Mouse (Mus musculus) forebrain, embryonic 16.5 days (tissue): Measurements from ENCODE around the gene Slc35f4. TPM values are rescaled to one million over a fixed set of nuclear protein-coding genes. Genes with fewer than 3 reads are reported as not detected.

Experiments
- ATAC-seq: fragments of 200-750 bp; cut with Nextera tagmentation; 2 replicates; pipeline ENCODE4 v1.8.0; 2017; ENCODE audit warnings: mild to moderate bottlenecking, moderate library complexity
- H3K27ac ChIP-seq: fragments of 300-500 bp; sonication (generic); 2 replicates; pipeline ENCODE4 v1.5.1; 2014; ENCODE audit warnings: low read length, control low read depth
- H3K27me3 ChIP-seq: fragments of 300-500 bp; sonication (generic); replicated peaks from 2 replicates; pipeline ENCODE4 v1.6.1; 2014; ENCODE audit warnings: low read length; ENCODE audit not compliant: control insufficient read depth, insufficient read depth
- H3K36me3 ChIP-seq: fragments of 300-500 bp; sonication (generic); 2 replicates; pipeline ENCODE4 v1.6.1; 2014; ENCODE audit not compliant: control insufficient read depth, insufficient read depth
- H3K4me1 ChIP-seq: fragments of 300-500 bp; sonication (generic); replicated peaks from 2 replicates; pipeline ENCODE4 v1.6.1; 2014; ENCODE audit warnings: low read length; ENCODE audit not compliant: control insufficient read depth, insufficient read depth
- H3K4me2 ChIP-seq: fragments of 300-500 bp; sonication (generic); 2 replicates; pipeline ENCODE4 v1.6.1; 2014; ENCODE audit warnings: mild to moderate bottlenecking, low read length, control low read depth
- H3K4me3 ChIP-seq: fragments of 300-500 bp; sonication (generic); replicated peaks from 2 replicates; pipeline ENCODE4 v1.5.1; 2014; ENCODE audit warnings: mild to moderate bottlenecking, low read length, control low read depth
- H3K9ac ChIP-seq: fragments of 300-500 bp; sonication (generic); replicated peaks from 2 replicates; pipeline ENCODE4 v1.6.1; 2014; ENCODE audit warnings: low read depth, low read length, control low read depth
- H3K9me3 ChIP-seq: fragments of 300-500 bp; sonication (generic); 2 replicates; pipeline ENCODE4 v1.6.1; 2016; ENCODE audit warnings: low read length; ENCODE audit not compliant: control insufficient read depth
- WGBS: fragments of 180-500 bp; shearing (Covaris S2); extraction: QIAGEN DNeasy Blood & Tissue Kit; methylation state at CpG from one replicate; pipeline ENCODE4 v1.1.7; 2014; 5-methylcytosine and 5-hydroxymethylcytosine counted together
- polyA plus RNA-seq: library from polyadenylated mRNA; unstranded; fragments of >200 nt; fragmentation: Nextera tagmentation; extraction: Ambion mirVana; gene quantifications from 2 replicates; pipeline ENCODE4 v1.2.1, GENCODE M21; 2015

The Slc35f4 gene
- polyA plus RNA-seq, 1 experiment from 2014 or later = 9.0 TPM

GRCm38 (mm10) chr14:49493793-49494192 lies 32.1 kb downstream of the Slc35f4 start:
- no peaks in the 10 kb centered on the region for H3K27me3 ChIP-seq
- no peaks in the 10 kb centered on the region for H3K9me3 ChIP-seq
- no peak overlapping the region for H3K27ac ChIP-seq
- no peak overlapping the region for H3K4me3 ChIP-seq
- no peaks in the 10 kb centered on the region for H3K4me1 ChIP-seq
- no peak for ATAC-seq
- H3K9ac ChIP-seq = no peak overlapping the region
- H3K4me2 ChIP-seq = no peak overlapping the region
- WGBS = 66% methylated on average over 1 of the region's 1 CpGs
- H3K36me3 ChIP-seq = no peaks in the 10 kb centered on the region

GRCm38 (mm10) chr14:49492506-49492905 lies 33.3 kb downstream of the Slc35f4 start:
- no peak overlapping the region for H3K27ac ChIP-seq
- no peak overlapping the region for H3K9ac ChIP-seq
- H3K4me1 ChIP-seq = no peaks in the 10 kb centered on the region
- 79% methylated on average over 3 of the region's 3 CpGs for WGBS
- H3K27me3 ChIP-seq = no peaks in the 10 kb centered on the region
- no peak for ATAC-seq
- no peak overlapping the region for H3K4me3 ChIP-seq
- no peaks in the 10 kb centered on the region for H3K36me3 ChIP-seq
- H3K9me3 ChIP-seq = no peaks in the 10 kb centered on the region
- no peak overlapping the region for H3K4me2 ChIP-seq

GRCm38 (mm10) chr14:49476602-49477001 lies 49.2 kb downstream of the Slc35f4 start:
- H3K9ac ChIP-seq = no peak overlapping the region
- ATAC-seq = no peak

GRCm38 (mm10) chr14:49461761-49462160 lies 64.1 kb downstream of the Slc35f4 start:
- H3K36me3 ChIP-seq = no peaks in the 10 kb centered on the region
- no peak for ATAC-seq
- WGBS = 86% methylated on average over 2 of the region's 2 CpGs

More at GRCm38 (mm10) chr14:49476602-49477001, 49.2 kb downstream of the Slc35f4 start:
- H3K4me1 ChIP-seq = no peaks in the 10 kb centered on the region
- H3K4me3 ChIP-seq = no peak overlapping the region
- H3K27ac ChIP-seq = no peak overlapping the region
- H3K9me3 ChIP-seq = no peaks in the 10 kb centered on the region
- 70% methylated on average over 2 of the region's 2 CpGs for WGBS
- H3K4me2 ChIP-seq = no peak overlapping the region
- H3K36me3 ChIP-seq = no peaks in the 10 kb centered on the region
- H3K27me3 ChIP-seq = no peaks in the 10 kb centered on the region

GRCm38 (mm10) chr14:49460799-49461198 lies 65.0 kb downstream of the Slc35f4 start:
- H3K9ac ChIP-seq = no peak overlapping the region
- no peak overlapping the region for H3K4me2 ChIP-seq
- no peaks in the 10 kb centered on the region for H3K27me3 ChIP-seq
- no peak overlapping the region for H3K27ac ChIP-seq
- H3K4me3 ChIP-seq = no peak overlapping the region
- no peaks in the 10 kb centered on the region for H3K36me3 ChIP-seq
- H3K9me3 ChIP-seq = no peaks in the 10 kb centered on the region
- no peaks in the 10 kb centered on the region for H3K4me1 ChIP-seq
- no peak for ATAC-seq
- 60% methylated on average over 3 of the region's 3 CpGs for WGBS

More at GRCm38 (mm10) chr14:49461761-49462160, 64.1 kb downstream of the Slc35f4 start:
- Histone ChIP-seq H3K4me1 (no peaks in the 10 kb centered on the region), H3K4me2 (no peak overlapping the region), H3K27me3 (no peaks in the 10 kb centered on the region), H3K9me3 (no peaks in the 10 kb centered on the region), H3K27ac (no peak overlapping the region), H3K4me3 (no peak overlapping the region), H3K9ac (no peak overlapping the region)

- no peak overlapping the region for H3K27ac ChIP-seq
- WGBS = 73% methylated on average over 6 of the region's 6 CpGs
- no peaks in the 10 kb centered on the region for H3K36me3 ChIP-seq
- H3K4me1 ChIP-seq = no peaks in the 10 kb centered on the region
- no peaks in the 10 kb centered on the region for H3K9me3 ChIP-seq
- no peak overlapping the region for H3K4me2 ChIP-seq
- no peak for ATAC-seq
- H3K27me3 ChIP-seq = no peaks in the 10 kb centered on the region
- no peak overlapping the region for H3K9ac ChIP-seq
- no peak overlapping the region for H3K4me3 ChIP-seq
Measured at GRCm38 (mm10) chr14:49454283-49454914, 71.4 kb downstream of the Slc35f4 start.

GRCm38 (mm10) chr14:49453782-49454181 lies 72.1 kb downstream of the Slc35f4 start:
- H3K27me3 ChIP-seq = no peaks in the 10 kb centered on the region
- no peaks in the 10 kb centered on the region for H3K9me3 ChIP-seq
- H3K9ac ChIP-seq = no peak overlapping the region
- no peak overlapping the region for H3K4me2 ChIP-seq
- no peaks in the 10 kb centered on the region for H3K4me1 ChIP-seq
- H3K4me3 ChIP-seq = no peak overlapping the region
- no peaks in the 10 kb centered on the region for H3K36me3 ChIP-seq
- no peak for ATAC-seq
- 11% methylated on average over 3 of the region's 3 CpGs for WGBS
- no peak overlapping the region for H3K27ac ChIP-seq

GRCm38 (mm10) chr14:49447669-49448068 lies 78.2 kb downstream of the Slc35f4 start:
- H3K9ac ChIP-seq = no peak overlapping the region
- ATAC-seq = no peak; the same call in 1 of the 2 replicates
- H3K36me3 ChIP-seq = no peaks in the 10 kb centered on the region
- no peaks in the 10 kb centered on the region for H3K4me1 ChIP-seq
- no peak overlapping the region for H3K27ac ChIP-seq
- no peaks in the 10 kb centered on the region for H3K27me3 ChIP-seq
- WGBS = 5% methylated on average over 7 of the region's 7 CpGs
- no peaks in the 10 kb centered on the region for H3K9me3 ChIP-seq
- H3K4me3 ChIP-seq = no peak overlapping the region
- no peak overlapping the region for H3K4me2 ChIP-seq

- no peak for ATAC-seq
- Histone ChIP-seq H3K27ac (no peak overlapping the region), H3K27me3 (no peaks in the 10 kb centered on the region), H3K4me3 (no peak overlapping the region), H3K36me3 (no peaks in the 10 kb centered on the region), H3K4me1 (no peaks in the 10 kb centered on the region), H3K9ac (no peak overlapping the region), H3K4me2 (no peak overlapping the region), H3K9me3 (no peaks in the 10 kb centered on the region)
- 43% methylated on average over 7 of the region's 7 CpGs for WGBS
Measured at GRCm38 (mm10) chr14:49446461-49446860, 79.4 kb downstream of the Slc35f4 start.

GRCm38 (mm10) chr14:49436811-49437210 lies 89.0 kb downstream of the Slc35f4 start:
- WGBS = 87% methylated on average over 3 of the region's 3 CpGs
- no peak overlapping the region for H3K27ac ChIP-seq
- H3K9me3 ChIP-seq = no peaks in the 10 kb centered on the region
- H3K4me1 ChIP-seq = no peaks in the 10 kb centered on the region
- ATAC-seq = no peak
- no peak overlapping the region for H3K4me3 ChIP-seq
- no peak overlapping the region for H3K9ac ChIP-seq
- H3K4me2 ChIP-seq = no peak overlapping the region
- no peaks in the 10 kb centered on the region for H3K36me3 ChIP-seq
- no peaks in the 10 kb centered on the region for H3K27me3 ChIP-seq
